Mouse (Mus musculus): ENCODE measurements at regions not wholly inside any gene's neighbourhood (a gene's known extent, or its start where the extent isn't known, plus 50 kb on each side); places are given as distances from the start of the nearest gene placed in this dataset.
"Not testable (repeated sequence)": the region's sequence is repeated elsewhere in the genome, so short reads cannot be mapped to it uniquely, and the experiment has no call there.

DNA sequence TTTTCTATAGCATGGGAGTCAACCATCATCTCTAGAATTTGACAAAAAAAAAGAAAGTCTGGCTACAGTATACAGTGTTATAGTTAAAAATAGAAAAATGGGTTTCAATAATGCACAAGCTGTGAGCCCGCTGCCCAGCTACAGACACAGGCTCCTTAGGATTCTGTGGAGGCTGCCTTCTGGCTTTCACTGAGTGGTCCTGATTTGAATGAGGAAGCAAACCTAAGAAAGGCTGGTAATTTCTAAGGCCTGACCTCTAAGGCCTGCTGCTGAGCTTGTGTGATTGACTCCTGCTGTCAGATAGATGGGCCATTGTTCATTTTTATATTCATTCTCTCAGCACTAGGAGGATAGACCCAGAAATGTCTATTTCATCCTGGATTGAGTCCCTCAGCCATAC is 67.7 kb downstream of the Alg10b start:
- ATAC-seq (ENCODE audit: low TSS enrichment): no peak

DNA sequence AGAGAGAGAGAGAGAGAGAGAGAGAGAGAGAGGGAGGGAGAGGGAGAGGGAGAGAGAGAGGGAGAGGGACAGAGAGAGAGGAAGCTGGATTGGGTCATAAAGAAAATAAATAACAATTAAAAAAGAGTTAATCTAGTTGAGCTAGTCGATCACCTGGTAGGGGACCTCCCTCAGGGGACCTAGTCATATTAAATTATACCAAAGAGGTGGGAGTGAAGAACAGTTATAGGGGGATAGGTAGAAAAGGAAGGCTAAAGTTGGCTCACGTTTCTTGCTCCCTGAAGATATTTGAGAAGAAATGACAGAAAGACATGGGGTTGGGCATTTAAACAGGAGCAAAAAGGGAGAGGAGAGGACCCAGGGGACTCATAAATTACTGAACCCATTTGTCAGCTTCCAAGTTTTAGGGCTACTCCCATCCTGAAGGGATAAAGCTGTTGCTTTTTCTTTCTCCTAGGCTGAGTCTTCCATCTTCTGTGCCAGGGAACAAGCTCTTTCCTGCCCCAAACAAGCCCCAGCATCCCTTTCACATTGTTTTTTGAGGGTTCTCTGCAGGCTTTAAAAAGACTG is 70.3 kb downstream of the Alg10b start:
- no peak for ATAC-seq (ENCODE audit: low TSS enrichment)

DNA sequence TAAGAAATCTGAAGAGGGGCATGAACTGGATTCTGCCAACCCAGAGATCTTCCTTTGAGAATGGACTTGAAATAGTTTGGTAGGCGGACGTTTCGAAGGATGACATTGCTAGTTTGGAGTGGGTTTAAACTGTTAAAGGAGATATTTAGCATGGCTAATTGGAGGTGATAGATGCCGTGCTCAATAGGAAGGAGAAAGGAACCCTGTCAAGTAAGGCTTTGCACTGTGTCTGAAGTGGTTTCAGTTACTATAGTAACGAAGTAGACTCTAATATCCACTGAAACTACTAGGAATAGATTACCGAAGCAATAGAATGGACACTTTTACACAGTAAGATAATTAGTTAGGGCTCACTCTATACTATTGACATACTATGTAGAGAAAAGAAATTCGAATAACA is 74.5 kb downstream of the Alg10b start:
- ATAC-seq (ENCODE audit: low TSS enrichment): no peak

DNA sequence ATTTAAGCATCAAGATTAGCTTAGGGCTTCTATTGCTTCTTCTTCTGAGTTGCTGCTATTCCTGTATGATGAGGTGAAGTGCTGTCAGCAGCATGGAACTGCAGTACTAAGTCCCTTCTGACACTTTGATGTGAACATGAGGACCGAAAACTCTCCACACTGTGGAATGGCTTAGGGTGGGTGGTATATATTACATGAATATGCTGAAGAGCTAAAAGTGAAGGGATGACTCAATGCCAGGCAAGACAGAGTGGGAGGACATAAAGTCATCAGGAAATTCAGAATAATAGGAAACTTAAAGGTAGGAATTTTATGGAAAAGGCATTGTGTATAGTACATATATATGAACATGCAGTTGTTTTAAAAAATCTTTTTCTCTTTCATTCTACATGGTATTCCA is 79.3 kb downstream of the Alg10b start:
- ATAC-seq (ENCODE audit: low TSS enrichment): peak; percentile 98

DNA sequence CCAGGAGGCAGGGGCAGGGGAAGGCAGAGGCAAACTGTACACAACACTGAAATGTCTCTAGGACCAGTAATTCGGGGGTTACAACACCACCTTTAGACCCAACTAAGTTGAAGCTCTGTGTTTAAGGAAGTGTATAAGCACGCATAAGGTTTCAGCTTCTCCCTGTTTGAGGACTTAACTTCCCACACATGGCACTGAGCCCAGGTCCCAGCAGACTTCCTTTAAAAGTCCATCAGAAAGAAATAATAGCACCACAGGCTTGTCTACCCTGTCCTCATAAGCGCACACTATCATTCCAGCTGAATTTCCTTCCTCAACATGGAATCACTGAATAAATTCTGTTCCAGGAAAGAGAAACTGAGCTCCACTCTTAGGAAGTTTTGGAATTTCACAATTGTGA is 80.9 kb downstream of the Alg10b start:
- ATAC-seq (ENCODE audit: low TSS enrichment): no peak

DNA sequence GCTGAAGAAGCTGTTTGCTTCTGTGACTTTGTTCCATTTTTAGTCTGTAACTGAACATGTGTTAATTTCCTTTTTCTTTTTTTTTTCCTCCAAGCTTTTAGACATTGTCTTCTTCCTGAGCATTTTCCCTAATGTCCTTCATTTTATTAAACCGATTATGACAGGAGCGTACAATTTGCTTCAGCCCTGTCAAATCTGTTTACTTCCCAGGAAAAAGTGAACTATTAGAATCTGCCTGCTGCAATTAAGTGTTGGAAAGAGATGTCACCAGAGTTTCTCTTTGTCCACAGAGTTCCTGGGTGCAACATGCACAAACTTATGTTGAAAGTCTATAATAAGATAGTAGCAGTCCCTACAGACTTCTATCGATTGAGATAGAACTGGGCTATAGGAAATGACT is 82.8 kb downstream of the Alg10b start:
- no peak for ATAC-seq (ENCODE audit: low TSS enrichment)

DNA sequence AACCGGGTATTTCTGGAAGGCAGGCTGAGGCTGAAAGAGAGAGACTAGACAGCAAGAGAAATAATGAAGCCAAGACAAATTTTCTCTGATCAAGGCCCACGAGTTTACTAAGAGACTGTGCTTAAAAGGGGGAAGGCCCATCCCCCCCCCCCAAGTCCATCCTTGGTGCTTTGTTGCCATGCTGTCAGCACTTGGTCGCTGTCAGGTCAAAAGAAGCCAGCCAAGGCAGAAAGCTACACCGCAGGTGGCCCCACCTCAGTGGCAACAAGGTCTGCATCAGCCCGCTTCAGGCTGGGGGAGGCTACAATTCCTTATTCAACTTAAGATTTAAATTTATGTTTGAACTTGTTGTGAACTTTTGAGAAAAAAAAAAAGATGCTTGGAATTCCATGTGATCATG is 84.3 kb downstream of the Alg10b start:
- ATAC-seq (ENCODE audit: low TSS enrichment): not testable (repeated sequence)

DNA sequence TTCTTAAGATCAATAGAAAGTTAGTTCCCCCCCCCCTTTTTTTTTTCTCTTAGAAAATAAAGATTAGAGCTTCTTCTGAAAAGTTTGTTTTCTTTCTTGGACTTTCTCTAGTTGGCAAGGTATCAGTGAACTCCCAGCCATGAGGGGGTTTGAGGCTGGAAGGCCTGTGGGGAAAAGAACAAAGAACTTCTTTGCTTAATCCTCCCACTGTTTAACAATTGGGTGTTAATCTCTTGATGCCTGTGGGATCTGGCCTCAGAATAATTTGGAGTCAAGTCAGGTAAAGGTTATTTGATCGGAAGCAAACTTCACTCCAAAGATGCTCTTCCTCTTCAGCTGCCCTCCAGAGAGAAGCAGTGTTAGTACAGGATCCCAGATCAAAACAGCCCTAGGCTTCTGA is 84.8 kb downstream of the Alg10b start:
- no peak for ATAC-seq (ENCODE audit: low TSS enrichment)

DNA sequence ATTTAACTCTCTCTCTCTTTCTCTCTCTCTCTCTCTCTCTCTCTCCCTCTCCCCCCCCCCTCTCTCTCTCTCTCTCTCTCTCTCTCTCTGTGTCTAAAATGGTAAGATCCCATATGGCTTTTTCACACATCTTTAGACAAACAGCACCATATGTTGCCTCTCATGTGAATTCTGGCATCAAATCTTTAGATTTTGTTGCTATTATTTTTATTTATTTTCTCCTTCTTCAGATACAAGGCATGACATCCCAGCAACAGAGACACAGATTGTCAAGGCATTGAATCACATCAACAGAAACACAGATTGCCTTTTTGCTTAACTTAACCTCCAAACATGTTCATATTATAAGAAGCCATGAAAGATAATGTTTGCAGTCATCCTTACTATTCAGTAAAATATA is 85.6 kb downstream of the Alg10b start:
- ATAC-seq (ENCODE audit: low TSS enrichment): no peak; the same call in 1 of the 2 replicates

DNA sequence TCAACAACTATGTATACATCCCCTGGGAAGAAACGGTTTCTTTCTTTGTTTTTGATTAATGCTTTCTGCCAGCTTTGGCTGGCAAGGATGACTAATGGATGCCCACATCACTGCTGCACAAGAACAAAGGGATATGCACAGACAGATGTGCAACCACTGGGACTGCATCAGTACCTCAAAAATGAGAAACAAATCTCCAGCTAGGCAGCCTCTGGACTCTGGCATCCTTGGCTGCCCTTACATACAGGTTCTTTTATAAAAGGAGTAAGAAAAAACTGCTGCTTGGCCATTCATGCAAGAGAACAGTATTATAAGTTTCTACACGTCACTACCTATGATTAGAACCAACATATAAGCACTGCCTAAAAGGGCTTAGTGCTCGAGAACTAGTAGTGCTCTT is 97.7 kb downstream of the Alg10b start:
- ATAC-seq (ENCODE audit: low TSS enrichment): no peak

DNA sequence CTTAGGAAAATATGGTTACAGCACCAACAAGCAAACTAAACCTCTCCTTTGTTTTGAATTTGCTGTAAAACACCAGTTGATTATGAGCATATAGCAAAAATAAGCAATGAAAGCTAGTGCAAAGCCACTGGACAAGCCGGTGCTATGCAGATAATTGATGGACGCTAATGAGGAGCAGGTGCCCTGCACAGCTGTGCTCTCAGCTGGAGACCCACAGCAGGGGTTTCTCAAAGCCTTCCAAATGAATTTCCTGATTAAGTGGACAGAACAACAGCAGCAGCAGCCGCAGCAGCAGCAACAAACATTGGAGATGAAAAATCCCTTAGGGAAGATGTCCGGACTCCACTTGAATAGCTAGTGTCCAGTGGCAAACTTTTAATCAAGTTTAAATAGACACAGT is 109.2 kb downstream of the Alg10b start:
- no peak for ATAC-seq (ENCODE audit: low TSS enrichment)

DNA sequence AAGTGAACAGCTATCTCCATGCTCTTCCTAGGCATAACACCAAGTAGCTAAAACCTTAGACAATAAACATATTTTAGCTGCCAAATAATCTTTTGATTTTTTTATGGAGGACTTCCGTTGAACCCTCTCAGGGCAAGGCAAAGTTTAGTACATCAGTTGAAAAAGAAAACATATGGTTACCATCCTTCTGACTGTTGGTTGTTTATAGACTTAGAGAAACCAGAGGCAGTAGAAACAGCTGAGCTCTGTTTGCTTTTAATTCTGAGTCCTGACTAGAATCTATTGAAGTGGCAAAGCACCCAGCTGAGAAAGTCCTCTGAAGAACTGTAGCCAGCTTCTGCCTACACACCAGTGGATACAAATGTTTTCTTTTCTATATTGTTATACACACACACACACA is 109.7 kb downstream of the Alg10b start:
- no peak for ATAC-seq (ENCODE audit: low TSS enrichment)

DNA sequence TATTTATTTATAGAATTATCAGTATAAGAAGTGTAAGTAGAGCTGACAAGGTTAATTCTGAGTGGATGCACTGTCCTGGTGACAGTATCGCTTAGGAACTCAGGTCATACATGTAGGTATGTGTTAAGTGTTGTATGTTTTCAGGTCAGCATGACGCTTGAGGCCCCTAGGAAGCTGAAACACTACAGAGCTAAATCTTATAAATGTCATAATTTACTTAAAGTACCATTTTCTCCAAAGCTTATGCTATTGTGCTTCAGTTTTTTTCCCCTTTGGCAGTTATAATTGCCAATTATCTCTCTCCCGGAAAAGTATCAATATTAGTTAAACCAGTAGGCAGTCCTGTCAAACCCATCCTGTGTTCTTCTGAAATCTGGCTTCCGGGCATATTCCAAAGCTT is 110.3 kb downstream of the Alg10b start:
- ATAC-seq (ENCODE audit: low TSS enrichment): no peak

DNA sequence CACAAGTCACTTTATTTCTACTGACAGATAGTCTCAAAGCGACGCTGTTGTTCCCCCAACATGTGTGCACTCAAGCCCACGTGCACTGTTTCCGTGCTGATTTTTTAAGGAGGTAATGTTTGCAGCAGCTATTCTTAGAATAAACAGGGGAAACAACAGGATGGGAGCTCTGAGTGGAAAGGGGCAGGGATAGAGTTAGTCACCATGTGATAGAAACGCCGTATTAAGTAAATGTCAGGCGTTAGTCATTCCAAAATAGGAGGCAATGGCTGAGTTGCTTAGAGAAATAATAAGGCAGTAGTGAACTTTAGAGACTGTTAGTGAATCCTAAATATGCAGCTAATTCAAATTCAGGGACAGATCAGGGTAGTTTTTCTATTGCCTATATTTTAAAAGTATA is 111.4 kb downstream of the Alg10b start:
- no peak for ATAC-seq (ENCODE audit: low TSS enrichment)

DNA sequence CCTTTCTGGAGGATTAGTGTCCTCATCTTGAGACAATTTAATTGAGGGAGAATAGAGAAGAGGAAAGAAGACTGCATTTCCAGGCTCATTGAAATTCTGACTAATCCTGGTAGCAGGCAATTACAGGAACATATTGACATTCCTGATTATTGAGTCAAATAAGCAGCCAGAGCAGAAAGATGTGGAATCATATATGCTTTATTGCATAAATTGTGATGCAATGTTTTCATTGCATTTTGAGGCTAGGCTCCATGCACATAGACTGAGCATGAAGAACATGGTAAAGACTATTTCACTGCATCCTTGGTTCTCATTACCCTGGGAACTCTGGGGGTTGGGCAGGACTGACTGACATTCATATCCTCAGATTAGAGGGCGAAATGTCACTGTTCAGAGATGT is 116.0 kb downstream of the Alg10b start:
- ATAC-seq (ENCODE audit: low TSS enrichment): no peak

DNA sequence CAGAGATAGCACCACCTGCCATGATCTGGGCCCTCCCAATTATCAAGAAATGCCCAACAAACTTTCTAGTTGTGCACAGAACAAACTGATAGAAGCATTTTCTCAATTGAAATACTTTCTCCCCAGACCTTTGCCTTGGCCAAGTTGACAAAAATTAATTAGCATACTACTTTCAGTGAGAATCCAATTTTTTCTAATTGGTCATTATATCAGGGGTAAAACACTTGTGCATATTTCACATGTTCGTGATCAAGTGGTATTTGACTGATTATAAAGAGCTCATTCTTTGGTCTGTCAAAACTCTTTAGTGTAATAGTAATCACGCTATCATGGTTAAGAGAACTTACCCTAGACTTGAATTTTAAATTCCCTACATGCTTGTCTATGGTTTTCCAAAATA is 117.2 kb downstream of the Alg10b start:
- no peak for ATAC-seq (ENCODE audit: low TSS enrichment)

DNA sequence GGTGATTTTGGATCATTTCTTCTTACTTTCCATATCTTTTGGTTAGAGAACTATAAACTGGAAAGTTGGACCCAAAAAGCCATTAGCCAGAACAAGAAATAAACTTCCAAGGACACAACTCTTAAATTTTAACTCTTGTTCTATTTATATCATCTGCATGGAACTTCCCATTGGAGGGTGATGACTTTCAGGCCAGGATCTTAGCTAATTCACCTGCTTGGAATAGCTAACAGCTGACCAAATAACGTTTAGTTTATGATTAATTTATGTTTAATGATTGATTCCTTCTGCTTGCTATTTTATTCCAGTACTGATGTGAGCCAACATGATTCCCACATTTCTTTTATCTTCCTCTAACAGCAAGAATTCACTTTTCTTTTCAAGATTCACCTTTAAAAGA is 119.7 kb downstream of the Alg10b start:
- no peak for ATAC-seq (ENCODE audit: low TSS enrichment)

DNA sequence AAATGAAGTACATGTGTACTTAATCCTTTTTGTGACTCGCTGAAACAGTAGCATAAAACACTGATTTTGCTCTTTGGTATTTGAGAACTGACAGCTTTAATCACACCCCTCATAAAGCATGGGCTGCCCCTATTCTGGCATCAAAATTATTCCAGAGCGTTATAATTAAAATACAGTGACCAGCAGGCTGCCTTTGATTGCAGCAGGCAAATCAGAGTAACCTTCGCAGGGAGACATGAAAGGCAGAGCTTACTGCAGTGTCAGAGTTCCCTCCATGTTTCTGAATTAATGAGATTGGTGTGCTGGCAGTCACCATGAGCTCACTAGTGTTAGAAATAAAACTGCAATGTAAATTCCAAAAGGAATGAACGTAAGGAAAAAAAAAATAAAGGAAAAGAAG is 120.8 kb downstream of the Alg10b start:
- ATAC-seq (ENCODE audit: low TSS enrichment): no peak

DNA sequence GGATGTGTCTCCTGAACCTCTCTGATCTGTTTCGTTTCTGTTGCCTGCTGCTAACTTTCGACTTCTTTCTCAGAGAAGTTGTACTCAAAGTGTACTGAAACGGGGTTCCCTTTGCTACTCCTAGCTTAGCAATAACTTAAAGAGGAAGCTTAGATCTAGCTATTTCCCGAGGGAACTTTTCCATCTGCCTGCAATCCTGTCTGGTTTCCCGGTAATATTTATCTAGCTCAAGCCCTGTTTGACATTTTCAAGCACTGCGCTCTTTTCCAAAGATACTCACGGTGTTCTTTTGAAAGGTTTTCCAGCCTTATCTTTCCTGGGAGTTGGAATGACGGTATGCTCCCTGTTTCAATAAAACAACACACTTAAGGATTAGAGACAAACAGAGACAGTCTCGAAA is 122.1 kb downstream of the Alg10b start:
- no peak for ATAC-seq (ENCODE audit: low TSS enrichment)

DNA sequence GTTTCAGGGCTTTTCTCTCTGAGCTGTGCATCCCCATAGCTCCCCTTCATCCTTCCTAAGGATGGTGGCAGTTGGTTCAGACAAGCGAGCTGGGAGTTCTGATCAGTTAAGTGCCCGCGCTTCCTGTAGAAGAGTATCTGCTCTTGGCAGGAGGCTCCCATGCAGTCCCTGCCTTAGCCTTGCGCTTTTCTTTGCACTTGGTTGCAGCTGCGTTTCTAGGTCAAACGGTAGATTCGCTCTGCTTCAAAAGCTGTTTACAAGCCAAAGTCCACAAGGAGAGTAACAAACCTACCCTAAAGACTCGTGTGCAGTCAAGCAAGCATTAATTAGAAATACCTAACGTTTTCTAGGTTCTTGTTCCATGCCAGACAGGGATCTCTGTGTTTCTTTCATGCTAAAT is 122.6 kb downstream of the Alg10b start:
- peak; percentile 73 for ATAC-seq (ENCODE audit: low TSS enrichment)

DNA sequence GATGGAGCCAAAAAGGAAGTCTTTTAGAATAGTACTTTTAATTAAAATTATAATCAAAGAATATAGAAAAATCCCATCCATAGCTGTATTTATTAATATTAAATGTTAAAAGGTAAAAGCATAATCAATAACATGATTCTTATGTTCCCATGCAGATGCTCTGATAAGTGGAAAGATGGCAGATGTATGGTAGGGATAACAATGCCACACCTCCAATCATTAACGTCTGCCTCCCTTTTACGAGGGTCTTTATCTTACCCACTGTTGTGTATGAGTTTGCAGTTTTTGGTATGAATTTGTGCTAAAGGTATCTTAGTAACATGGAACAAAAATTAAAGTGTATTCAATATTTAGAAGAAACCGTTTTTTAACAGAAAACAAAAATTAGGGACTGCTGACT is 127.8 kb downstream of the Alg10b start:
- no peak for ATAC-seq (ENCODE audit: low TSS enrichment)

DNA sequence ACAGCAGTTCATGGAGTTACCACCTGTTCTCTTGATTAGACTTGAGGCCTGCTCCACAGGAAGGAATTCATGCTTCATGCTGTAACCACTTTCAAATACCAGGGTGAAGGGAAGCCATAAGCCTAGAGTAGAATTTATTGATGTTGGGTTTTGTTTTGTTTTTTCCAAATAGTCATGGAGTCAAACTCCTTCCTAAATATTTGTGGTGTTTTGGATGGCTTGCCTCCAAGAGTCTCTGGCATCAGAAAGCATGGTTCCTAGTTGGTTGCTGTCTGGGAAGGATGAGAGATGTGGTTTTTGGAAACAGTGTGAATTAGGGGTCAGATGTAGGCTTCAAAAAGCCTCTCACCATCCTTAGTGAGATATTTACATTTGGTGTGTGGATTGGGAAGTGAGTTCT is 141.5 kb downstream of the Alg10b start:
- ATAC-seq (ENCODE audit: low TSS enrichment): no peak

DNA sequence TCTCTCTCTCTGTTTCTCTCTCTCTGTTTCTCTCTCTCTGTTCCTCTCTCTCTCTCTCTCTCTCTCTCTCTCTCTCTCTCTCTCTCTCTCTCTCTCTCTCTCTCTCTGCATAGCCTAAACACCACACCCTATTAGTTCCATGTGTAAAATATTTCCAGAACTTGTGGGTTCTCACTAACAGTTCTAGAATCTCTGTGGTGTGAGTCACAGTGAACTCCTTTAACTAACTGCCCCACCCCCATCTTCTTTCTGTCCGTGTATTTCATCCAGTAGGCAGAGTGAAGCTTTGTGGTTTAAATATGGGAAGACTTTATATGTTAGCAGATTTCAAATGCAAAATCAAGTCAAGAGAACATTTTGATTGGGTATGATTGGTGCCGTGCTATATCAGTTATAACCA is 153.8 kb downstream of the Alg10b start:
- ATAC-seq (ENCODE audit: low TSS enrichment): no peak

DNA sequence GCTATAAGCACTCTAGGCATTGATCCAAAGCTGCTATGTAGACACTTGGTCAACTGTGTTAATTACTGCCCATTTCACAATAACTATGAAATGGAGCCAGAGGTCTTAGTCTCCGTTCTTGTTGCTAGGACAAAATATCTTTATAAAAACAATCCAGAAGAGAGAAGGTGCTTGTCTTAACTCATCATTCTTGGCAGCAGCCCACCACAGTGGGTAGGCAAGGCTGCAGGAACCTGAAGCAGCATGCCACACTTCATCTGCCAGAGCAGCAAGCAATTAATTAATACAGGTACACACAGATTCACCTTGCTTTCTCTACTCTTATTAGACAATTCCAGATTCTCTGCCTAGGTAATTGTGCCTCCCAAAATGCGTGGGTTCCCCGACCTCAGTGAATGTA is 172.8 kb downstream of the Alg10b start:
- no peak for ATAC-seq (ENCODE audit: low TSS enrichment)
